Comparison of ENCODE assay signal across 21 mouse cellular contexts in the genomic region with DNA sequence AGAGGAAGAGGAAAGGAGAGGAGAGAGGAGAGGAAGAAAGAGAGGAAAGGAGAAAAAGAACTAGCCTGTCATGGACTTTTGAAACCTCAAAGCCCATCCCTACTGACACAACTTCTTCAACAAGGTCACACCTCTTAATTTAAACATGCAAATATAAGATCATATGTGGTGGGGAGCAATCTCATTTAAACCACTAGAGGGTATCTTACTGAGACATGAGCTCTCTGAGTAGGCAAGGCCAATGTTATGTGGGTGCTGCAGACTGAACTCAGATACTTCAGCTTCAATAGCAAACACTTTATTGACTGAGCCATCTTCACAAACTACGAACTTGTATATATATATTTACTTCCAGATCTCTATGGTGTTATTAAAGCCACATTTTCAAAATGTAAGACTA.
DNase-seq lines count a peak whose midpoint lies in the region; ATAC-seq and TF ChIP-seq lines count a peak whose summit lies in the region.
"Had no signal": no experiment of that assay in that cellular context is flagged by ENCODE, and none has a peak within 500 bp of the region (broad histone marks: within the 10 kb centered on the region; RNA-seq: fewer than 3 reads in every experiment).

No protein-coding gene starts in this region.

- TF ChIP-seq CTCF in heart, adult 2 months (IDR thresholded peaks at IDR 0.05): 0 out of 2 replicates have a peak, but pooled peaks have one; percentile 5
- peak; percentile 6 for TF ChIP-seq CTCF in Patski (IDR thresholded peaks at IDR 0.05)

- POLR2A ChIA-PET in Patski (lab: Charles Lee): no interaction called here

- ATAC-seq in Patski: no peak
- ATAC-seq in megakaryocyte progenitor cell, adult 5-6 weeks (replicated peaks; ENCODE audit: poor library complexity): peak; percentile 66
- ATAC-seq: forebrain, embryonic 13.5 days; intestine, embryonic 15.5 days; midbrain, embryonic 15.5 days had no signal

- no peaks in the 10 kb centered on the region for H3K9me3 ChIP-seq in heart, embryonic 10.5 days
- H3K9me3 ChIP-seq: forebrain, embryonic 13.5 days; hindbrain, embryonic 15.5 days; intestine, embryonic 15.5 days; kidney, embryonic 15.5 days; midbrain, embryonic 15.5 days; neural tube, embryonic 13.5 days; stomach, embryonic 15.5 days had no signal

- no peak overlapping the region for H3K4me3 ChIP-seq in heart, adult 2 months
- no peak overlapping the region for H3K4me3 ChIP-seq in heart, embryonic 10.5 days
- H3K4me3 ChIP-seq: forebrain, embryonic 13.5 days; gastrocnemius, adult 2 months; hindbrain, embryonic 15.5 days; intestine, embryonic 15.5 days; kidney, embryonic 15.5 days; midbrain, embryonic 15.5 days; neural tube, embryonic 13.5 days; stomach, embryonic 15.5 days had no signal

- CTCF ChIA-PET in Patski (lab: Charles Lee): no interaction called here

- no peaks in the 10 kb centered on the region for H3K4me1 ChIP-seq in heart, adult 2 months (ENCODE audit: control insufficient read depth, insufficient read depth, low read length)
- no peaks in the 10 kb centered on the region for H3K4me1 ChIP-seq in heart, embryonic 10.5 days
- H3K4me1 ChIP-seq: forebrain, embryonic 13.5 days; hindbrain, embryonic 15.5 days; intestine, embryonic 15.5 days; midbrain, embryonic 15.5 days; neural tube, embryonic 13.5 days; stomach, embryonic 15.5 days had no signal

- intact Hi-C loops in heart, adult 2 months (cut with DNase I): no loop called here

- H3K27ac ChIP-seq in heart, adult 2 months: no peak overlapping the region
- no peak overlapping the region for H3K27ac ChIP-seq in heart, embryonic 10.5 days
- H3K27ac ChIP-seq: forebrain, embryonic 13.5 days; gastrocnemius, adult 2 months; hindbrain, embryonic 15.5 days; intestine, embryonic 15.5 days; kidney, embryonic 15.5 days; midbrain, embryonic 15.5 days; neural tube, embryonic 13.5 days; stomach, embryonic 15.5 days had no signal

- no peak for TF ChIP-seq POLR2A in heart, adult 2 months (IDR thresholded peaks at IDR 0.05; ENCODE audit: insufficient read depth, low read depth, low read length)

- H3K79me2 ChIP-seq in heart, adult 2 months (replicated peaks; ENCODE audit: control insufficient read depth, insufficient read depth, low read length): no peaks in the 10 kb centered on the region

- in situ Hi-C loops in Patski (cut with MboI; ENCODE audit: low pct_unique_long_range_greater_than_20kb): no loop called here

- TF ChIP-seq EP300 in heart, adult 2 months (IDR thresholded peaks at IDR 0.05; ENCODE audit: insufficient read depth, low read depth, low read length): no peak

- H3K9ac ChIP-seq in heart, adult 2 months (ENCODE audit: low read depth, low read length): no peak overlapping the region
- H3K9ac ChIP-seq: forebrain, embryonic 13.5 days; hindbrain, embryonic 15.5 days; intestine, embryonic 15.5 days; kidney, embryonic 15.5 days; midbrain, embryonic 15.5 days; neural tube, embryonic 13.5 days; stomach, embryonic 15.5 days had no signal

- no peaks in the 10 kb centered on the region for H3K27me3 ChIP-seq in heart, adult 2 months (ENCODE audit: control insufficient read depth, insufficient read depth, low read length)
- no peaks in the 10 kb centered on the region for H3K27me3 ChIP-seq in heart, embryonic 10.5 days (ENCODE audit: insufficient read depth, poor library complexity, severe bottlenecking)
- H3K27me3 ChIP-seq in Patski: peaks cover 33% of the 10 kb centered on the region
- H3K27me3 ChIP-seq: forebrain, embryonic 13.5 days; hindbrain, embryonic 15.5 days; intestine, embryonic 15.5 days; kidney, embryonic 15.5 days; midbrain, embryonic 15.5 days; neural tube, embryonic 13.5 days; stomach, embryonic 15.5 days had no signal

- no peak for DNase-seq in heart, adult 2 months
- DNase-seq in heart, embryonic 10.5 days (ENCODE audit: low spot score): no peak
- DNase-seq in 3T3-L1 (ENCODE audit: low read depth, low spot score) (peak; percentile 5), Patski (ENCODE audit: low read depth, low spot score) (no peak)
- no peak for DNase-seq in c-Kit-positive CD71-positive TER-119-positive erythroid progenitor cells, embryonic 14.5 days (ENCODE audit: low spot score)
- DNase-seq in urinary bladder, adult 18-20 months (ENCODE audit: low spot score in 2 of 2): no peak
- DNase-seq in right cerebral cortex, adult 2 months (ENCODE audit: low spot score in 2 of 2): no peak
- DNase-seq: adrenal gland, adult 2 months; cerebellum, adult 2 months; cerebellum, postnatal 25 days; gastrocnemius, adult 2 months; right cerebral cortex, postnatal 4 days; thymus, adult 2 months had no signal

- 78% methylated on average over 1 of the region's 1 CpGs for WGBS in heart, adult 2 months
- 89% methylated on average over 1 of the region's 1 CpGs for WGBS in heart, embryonic 10.5 days

- no peaks in the 10 kb centered on the region for H3K36me3 ChIP-seq in heart, adult 2 months (ENCODE audit: control insufficient read depth, insufficient read depth, low read length)
- no peaks in the 10 kb centered on the region for H3K36me3 ChIP-seq in heart, embryonic 10.5 days
- H3K36me3 ChIP-seq: hindbrain, embryonic 15.5 days; intestine, embryonic 15.5 days; kidney, embryonic 15.5 days; midbrain, embryonic 15.5 days; neural tube, embryonic 13.5 days; stomach, embryonic 15.5 days had no signal
